Mouse (Mus musculus) colon, adult 2 months (tissue): Measurements from ENCODE around the gene 4930524B15Rik. TPM values are rescaled to one million over a fixed set of nuclear protein-coding genes. Genes with fewer than 3 reads are reported as not detected.

Experiments
- polyA plus RNA-seq: library from polyadenylated mRNA; depleted of rRNA; stranded (reverse); fragments of >200 nt; gene quantifications from 2 replicates; pipeline ENCODE4 v1.2.3, GENCODE M21; 2012; rRNA removed

4930524B15Rik gene
- not detected in 2 replicates for polyA plus RNA-seq

DNA sequence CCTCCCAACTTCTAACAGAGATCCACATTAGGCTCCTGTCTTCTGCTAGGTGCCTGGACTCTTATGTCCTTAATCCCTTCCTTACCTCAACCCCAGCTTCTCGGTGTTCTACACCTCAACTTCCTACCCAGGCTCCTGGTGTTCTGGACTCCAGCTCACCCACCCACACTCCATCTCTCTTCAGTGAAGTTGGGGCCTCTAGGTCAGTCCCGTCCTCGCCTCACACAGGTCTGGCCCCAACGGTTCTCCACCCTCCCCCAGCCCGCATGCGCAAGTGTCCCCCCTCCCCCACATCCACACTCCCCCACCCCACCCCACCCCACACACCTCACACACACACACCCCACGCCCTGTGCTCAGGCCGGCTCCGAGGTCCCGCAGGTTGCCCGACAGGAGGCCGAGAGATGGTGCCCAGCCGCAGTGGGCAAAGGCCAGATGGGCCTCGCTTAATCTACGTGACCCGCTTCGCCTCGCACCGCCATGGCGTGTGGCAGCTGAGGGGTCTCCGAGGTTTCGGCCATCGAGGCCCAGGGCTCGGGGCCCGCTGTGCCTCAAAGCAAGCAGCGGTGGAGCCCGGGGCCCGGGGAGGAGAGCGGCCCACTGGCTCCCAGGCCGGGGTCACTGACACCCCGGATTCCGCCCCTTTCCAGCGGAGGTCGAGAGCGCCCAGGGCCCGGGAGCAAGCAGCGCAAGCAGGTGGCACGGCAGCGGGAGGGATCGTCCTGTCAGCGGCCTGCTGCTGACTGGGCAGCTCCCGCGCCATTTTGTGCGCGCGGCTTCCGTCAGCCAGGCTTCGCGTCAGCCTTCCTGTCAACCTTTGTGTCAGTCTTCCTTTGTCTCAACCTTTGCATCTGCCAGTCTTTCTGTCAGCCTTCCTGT, at the start of gene 4930524B15Rik:
4930524B15Rik (plus strand) TSS at position 337 of the 879 bp plus-strand sequence.

DNA sequence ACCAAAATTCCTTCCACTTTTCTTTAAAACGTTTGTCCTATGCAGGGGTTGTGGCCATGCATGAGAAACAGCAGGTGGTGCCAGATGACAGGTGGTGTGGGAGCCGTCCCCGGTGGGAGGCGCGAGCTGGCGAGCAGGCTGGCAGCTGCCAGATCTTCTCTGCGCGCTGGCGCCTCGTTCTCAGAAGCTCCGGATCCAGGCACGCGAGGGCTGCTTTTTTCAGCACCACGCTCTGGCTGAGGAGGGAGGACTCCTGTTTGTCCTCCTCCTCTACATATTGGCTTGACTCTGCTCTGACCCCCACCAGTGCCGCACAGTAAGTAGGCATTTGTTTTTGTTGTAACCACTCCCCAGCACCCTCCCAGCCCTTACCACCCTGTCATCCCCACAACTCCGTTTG, 34.9 kb downstream of the 4930524B15Rik start, which contains the start of gene Nsg2:
Nsg2 (plus strand) TSS at position 183 of the 400 bp plus-strand sequence.

Other genes starting within 250 kb of the 4930524B15Rik start
- gene Cpeb4, start 93.4 kb upstream of the 4930524B15Rik start, polyA plus RNA-seq: 7.5 and 9.5 TPM in 2 replicates
- gene Nsg2, start 34.9 kb downstream of the 4930524B15Rik start, polyA plus RNA-seq: 5.1 and 5.9 TPM in 2 replicates
- 1.9 and 2.1 TPM in 2 replicates for gene Il9r, start 234.7 kb downstream of the 4930524B15Rik start, polyA plus RNA-seq
- gene Snrnp25, start 239.8 kb downstream of the 4930524B15Rik start, polyA plus RNA-seq: 49.0 and 54.1 TPM in 2 replicates